Mouse (Mus musculus) kidney, postnatal 36 days (tissue): ENCODE data around the gene Smad3.
A peak's percentile ranks its signal among the peaks of the same experiment; 100 is the strongest.

Source experiments
- DNase-seq, 2 experiments: peaks; one replicate each; pipeline ENCODE4 v3.0.0; 2021 to 2022; ENCODE audit warnings: mixed read lengths in 2 of 2

Gene Smad3

GRCm38 (mm10) chr9:63697606-63698005, 60.2 kb downstream of the Smad3 start:
- DNase-seq = no peak

GRCm38 (mm10) chr9:63696463-63697105, 61.2 kb downstream of the Smad3 start:
- peak in 1 of 2 experiments; percentile 60 for DNase-seq

- no peak for DNase-seq
Observed at GRCm38 (mm10) chr9:63691960-63692359, 65.8 kb downstream of the Smad3 start.

GRCm38 (mm10) chr9:63690511-63690910, 67.3 kb downstream of the Smad3 start:
- no peak for DNase-seq

- DNase-seq = peak in 1 of 2 experiments; percentile 69
Observed at GRCm38 (mm10) chr9:63687413-63688015, 70.3 kb downstream of the Smad3 start.

GRCm38 (mm10) chr9:63685352-63685751, 72.4 kb downstream of the Smad3 start:
- DNase-seq = no peak

- no peak for DNase-seq
Observed at GRCm38 (mm10) chr9:63684277-63684676, 73.5 kb downstream of the Smad3 start.

- DNase-seq = no peak
Observed at GRCm38 (mm10) chr9:63682943-63683342, 74.9 kb downstream of the Smad3 start.

GRCm38 (mm10) chr9:63682301-63682700, 75.5 kb downstream of the Smad3 start:
- no peak for DNase-seq

- no peak for DNase-seq
Observed at GRCm38 (mm10) chr9:63678076-63678475, 79.7 kb downstream of the Smad3 start.

- DNase-seq = no peak
Observed at GRCm38 (mm10) chr9:63677621-63678020, 80.2 kb downstream of the Smad3 start.

- no peak for DNase-seq
Observed at GRCm38 (mm10) chr9:63674613-63675012, 83.2 kb downstream of the Smad3 start.

GRCm38 (mm10) chr9:63673494-63673805, 84.3 kb downstream of the Smad3 start:
- DNase-seq = no peak

GRCm38 (mm10) chr9:63672797-63673493, 84.8 kb downstream of the Smad3 start:
- DNase-seq = peak in 1 of 2 experiments; percentile 29

GRCm38 (mm10) chr9:63669816-63670215, 88.0 kb downstream of the Smad3 start:
- DNase-seq = peak in 1 of 2 experiments; percentile 52

GRCm38 (mm10) chr9:63668621-63669020, 89.2 kb downstream of the Smad3 start:
- DNase-seq = peak; percentile 65 to 86

GRCm38 (mm10) chr9:63667373-63667724, 90.4 kb downstream of the Smad3 start:
- peak in 1 of 2 experiments; percentile 59 for DNase-seq

GRCm38 (mm10) chr9:63666612-63667372, 91.0 kb downstream of the Smad3 start:
- peak; percentile 64 to 67 for DNase-seq

GRCm38 (mm10) chr9:63664792-63665646, 92.8 kb downstream of the Smad3 start:
- peak; percentile 75 to 78 for DNase-seq

- peak; percentile 79 to 85 for DNase-seq
Observed at GRCm38 (mm10) chr9:63664300-63664745, 93.5 kb downstream of the Smad3 start.

- no peak for DNase-seq
Observed at GRCm38 (mm10) chr9:63663222-63663621, 94.6 kb downstream of the Smad3 start.

- peak; percentile 74 to 84 for DNase-seq
Observed at GRCm38 (mm10) chr9:63662759-63663158, 95.0 kb downstream of the Smad3 start.
